Mouse (Mus musculus) lung, postnatal 25 days (tissue): Measurements from ENCODE around the gene Armc9.

Source experiments
- DNase-seq: peaks from one replicate; pipeline ENCODE4 v3.0.0; 2022; ENCODE audit warnings: low spot score

The Armc9 gene

DNA sequence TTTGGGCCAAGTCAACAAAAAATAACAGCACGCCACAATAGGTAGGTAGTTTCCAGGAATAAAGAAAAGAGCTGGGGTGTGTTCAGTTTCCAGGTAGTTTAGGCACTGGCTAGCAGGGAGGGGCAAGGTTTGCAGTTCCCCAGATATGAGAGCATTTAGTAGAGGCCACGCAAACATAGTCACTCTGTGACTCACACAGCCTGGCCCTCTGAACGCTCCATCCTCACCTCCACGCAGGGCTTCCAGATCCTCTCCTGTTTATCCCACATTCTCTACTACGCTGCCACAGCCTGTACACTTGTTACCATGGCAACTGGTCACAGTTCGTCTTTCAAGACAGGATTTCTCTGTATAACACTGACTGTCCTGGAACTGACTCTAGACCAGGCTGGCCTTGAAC lies 70.6 kb downstream of the Armc9 start:
- DNase-seq: no peak

DNA sequence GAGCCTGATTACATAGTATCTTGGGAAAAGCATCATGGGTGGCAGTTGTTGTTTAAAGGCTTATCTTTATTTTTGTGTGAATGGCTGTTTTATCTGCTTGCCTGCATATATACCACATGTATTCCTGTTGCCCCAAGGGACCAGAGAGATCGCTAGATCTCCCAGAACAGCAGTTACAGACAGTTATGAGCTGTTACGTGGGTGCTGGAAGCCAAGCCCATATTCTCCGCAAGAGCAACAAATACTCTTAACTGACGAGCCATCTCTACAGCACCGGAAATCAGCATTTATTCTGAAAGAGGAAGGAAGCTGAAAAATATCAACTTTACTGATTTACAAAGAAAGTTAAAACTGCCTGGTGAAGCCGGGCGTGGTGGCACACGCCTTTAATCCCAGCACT lies 74.1 kb downstream of the Armc9 start:
- DNase-seq: peak; percentile 27

DNA sequence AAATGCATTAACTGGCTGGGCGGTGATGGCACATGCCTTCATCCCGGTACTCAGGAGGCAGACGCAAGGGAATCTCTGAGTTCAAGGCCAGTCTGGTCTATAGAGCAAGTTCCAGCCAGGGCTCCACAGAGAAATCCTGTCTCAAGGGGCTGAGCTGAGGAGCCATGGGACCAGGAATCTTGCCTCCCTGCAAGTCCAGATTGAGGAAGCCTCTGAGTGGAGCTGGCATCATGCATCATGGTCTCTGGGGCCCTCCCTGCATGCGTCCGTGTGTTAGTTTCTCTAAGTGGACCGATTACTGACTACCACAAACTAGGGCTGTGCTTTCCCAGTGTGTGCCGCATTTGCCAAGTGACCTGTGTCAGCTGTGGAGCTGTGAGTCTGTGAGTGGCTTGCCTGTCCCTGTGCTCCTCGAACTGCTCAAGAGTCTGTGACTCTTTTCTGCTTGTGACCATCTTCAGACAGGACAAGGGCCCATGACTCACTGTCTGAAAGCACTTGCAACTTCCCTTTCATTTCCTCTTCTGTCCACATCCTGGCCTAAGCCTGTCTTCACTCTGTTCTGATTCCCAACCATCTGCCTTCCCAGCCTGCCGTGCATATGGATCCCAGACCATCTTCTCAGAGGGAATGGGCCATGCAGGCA lies 74.7 kb downstream of the Armc9 start:
- DNase-seq: peak; percentile 32

DNA sequence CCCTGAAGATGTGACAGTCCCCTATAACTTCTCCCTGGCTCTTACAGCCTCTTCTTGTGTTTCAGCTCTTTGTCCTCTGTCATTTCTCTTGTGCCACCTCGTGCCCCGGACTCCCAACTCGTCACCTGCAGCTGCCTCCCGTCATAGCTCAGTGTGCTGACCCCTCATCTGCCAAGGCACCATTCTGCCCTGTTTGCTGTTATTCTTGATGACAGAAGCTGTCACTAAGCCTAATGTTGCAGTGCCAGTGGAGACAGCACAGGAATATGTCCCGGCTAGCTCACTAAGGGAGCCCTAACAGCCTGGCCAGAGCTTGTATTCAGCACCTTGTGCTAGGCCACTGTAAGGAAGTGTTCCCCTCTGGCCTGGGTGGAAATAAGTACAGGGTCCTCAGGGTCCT lies 78.1 kb downstream of the Armc9 start:
- DNase-seq: no peak

DNA sequence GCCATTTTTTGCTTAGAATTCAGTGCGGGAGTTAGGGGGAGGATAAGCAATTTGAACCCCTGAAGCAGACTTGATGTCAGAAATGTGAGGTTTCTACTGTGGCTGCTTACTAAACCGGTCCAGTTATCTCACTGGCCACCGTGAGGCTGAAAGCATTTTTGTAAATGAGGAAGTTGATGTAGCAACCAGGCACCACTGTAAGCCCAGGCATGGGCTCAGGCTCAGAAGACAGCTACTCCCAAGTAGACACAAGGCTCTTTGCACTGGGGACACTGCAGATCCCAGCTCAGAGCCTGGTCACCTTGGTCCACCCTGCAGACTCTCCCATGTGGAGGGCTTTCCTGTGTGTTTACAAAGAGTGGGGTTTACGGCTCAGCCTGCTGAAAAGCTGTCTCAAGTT lies 79.2 kb downstream of the Armc9 start:
- peak; percentile 39 for DNase-seq

DNA sequence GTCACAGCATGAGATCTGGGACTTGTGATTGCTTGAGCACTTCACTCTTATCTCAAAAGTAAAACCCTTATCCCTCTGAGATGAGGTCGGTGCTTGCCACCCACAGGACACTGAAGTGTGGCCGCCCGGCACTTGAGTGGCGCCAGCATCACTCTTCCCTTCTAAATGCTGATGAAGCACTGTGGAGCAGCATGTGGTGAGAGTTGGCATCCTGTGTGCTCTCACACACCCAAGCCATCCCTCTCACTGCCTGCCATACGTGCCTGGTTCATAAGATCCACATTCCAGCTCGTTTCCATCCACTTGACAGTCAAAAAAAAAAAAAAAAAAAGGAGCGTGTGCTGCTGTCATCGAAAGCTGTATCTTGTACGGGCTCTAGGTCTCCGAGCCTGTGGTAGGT lies 80.5 kb downstream of the Armc9 start:
- DNase-seq: no peak

DNA sequence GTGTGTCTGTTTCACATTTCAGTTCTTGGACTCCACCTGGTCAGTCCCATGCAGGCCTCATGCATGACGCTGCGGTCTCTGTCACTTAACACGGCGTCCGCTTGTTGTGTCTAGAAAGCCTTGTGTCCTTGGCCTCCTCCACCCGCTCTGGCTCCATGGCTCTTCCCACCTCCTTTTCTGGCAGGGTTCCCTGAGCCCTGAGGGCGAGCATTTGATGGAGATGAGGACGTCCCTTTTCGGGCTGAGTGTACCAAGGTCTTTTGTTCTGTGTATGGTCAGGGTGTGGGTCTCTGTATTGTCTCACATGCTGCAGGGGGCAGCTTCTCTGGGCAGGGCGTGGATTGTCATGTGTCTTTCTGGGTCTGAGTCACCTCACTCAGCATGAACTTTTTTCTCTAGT lies 81.9 kb downstream of the Armc9 start:
- no peak for DNase-seq

DNA sequence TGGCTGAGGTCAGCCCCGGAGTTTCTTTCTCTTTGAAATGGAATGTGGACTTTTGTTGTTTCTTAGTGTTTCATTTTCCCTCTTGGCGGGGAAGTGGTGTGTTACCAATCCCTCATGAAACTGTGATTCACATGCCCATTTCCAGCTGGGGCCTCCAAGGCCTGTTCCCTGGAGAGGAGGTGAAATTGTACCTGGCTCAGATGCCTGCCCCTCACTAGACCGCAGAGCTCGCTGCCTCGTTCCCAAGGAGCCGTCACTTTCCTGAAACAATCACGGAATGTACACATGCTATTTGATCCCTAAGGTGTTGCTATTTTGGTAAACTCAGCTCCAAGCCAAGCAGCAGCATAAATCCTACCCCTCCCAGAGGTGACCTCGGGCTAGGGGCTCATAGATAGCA lies 84.4 kb downstream of the Armc9 start:
- peak; percentile 22 for DNase-seq

DNA sequence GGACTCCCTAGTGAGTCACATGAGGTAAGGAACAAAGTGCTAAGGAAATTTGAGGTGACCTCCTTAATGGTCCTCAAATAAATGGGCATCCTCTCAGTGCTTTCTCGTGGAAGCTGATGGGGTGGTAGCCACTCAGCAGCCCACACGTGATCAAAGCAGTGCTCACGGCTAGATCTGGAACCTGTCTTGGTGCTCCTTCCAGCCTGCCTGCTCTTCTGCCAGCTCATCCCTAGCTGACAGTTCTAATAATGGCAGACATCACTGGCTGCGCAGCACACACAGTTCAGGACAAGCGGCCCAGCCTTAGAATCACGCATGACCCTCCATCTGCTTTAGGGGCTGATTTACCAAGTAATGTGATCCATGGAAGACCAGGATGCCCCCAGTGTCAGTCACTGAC lies 85.3 kb downstream of the Armc9 start:
- DNase-seq: no peak

DNA sequence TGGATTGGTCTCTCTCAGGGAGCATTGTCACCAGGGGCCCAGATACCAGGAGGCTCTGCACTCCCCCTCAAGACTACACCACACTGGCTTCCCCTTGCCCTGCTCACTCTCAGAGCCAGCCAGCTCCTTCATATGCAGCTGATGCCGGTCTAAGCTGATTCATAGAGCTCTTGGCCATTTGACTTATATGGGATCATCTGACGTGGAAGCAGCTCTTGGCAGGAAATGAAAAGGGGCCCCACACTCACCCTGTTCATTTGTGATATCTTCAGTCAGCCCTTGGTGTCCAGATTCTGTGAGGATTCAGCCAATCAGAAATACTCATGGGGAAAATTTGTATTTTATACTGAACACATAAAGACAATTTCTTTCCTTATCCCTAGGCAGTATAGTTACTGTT lies 86.4 kb downstream of the Armc9 start:
- no peak for DNase-seq

DNA sequence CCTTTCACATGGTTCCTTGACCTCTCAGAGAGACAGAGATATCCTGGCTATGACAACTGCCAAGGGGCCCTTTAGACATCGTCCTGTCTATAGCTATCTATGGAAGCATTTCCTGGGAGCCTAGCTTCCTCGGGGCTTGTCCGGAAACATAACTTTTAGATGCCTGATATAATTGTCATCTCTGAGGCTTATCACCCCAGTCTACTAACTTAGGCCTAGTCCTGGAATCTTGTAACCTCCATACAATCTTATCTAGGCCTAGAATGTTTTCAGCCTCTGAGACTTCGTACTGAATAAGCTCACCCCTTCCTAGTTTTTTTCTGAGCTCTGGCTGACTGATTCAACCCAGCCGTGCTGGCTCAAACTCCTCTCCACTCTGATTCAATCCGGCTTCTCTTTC lies 88.9 kb downstream of the Armc9 start:
- no peak for DNase-seq

DNA sequence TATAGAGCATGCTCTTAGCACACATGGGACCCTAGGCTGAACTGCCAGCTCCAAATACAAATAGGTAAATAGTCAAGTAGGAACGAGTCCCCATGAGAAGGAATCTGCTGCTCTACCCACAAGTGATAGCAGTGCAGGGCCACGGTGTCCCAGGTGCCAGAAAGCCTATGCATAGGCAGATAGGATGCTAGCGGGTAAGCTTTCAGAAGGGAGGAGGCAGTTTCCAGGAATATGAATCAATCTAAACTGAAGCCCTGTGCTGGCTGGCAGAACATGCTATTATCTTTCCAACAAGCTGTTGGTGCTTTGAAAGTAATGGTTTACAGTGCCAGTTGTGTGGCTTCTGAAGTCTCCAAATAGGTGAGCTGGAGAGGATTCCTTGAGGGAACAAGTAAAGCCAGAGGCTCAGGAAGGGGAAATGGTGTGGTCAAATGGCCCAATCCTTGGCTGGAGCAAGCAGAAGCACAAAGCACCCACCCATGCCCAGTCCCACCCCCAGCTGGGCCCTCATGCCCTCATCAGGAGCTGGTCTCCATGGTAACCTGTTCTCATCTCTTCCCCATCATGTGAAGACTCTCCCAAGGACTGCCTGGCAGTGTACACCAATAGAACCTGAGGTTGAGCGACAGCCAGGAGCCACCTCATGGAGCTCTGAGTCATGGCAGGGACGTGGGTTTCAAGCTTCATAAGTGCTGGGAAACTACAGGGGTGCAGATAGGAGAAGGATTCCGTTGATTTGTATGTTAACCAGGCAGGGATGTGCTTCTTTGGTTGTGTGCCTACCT lies 90.9 kb downstream of the Armc9 start:
- no peak for DNase-seq

DNA sequence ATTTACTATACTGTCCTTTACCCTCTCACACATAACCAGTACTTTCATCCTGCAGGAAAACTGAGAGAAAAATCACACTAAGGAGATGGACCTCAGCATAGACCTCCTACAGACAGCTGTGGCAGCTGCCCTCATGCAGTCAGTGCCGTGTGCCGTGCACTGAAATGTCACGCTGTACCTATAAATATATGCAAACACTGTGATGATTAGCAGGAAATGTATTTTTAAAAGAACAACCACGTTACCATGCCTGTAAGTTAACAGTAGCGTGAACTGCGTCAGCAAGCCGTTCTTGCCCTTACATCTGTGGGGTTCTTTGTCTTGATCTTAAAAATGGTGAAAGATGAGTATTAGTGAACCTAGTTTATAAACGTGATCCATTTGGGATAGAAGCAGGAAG lies 98.8 kb downstream of the Armc9 start:
- no peak for DNase-seq

DNA sequence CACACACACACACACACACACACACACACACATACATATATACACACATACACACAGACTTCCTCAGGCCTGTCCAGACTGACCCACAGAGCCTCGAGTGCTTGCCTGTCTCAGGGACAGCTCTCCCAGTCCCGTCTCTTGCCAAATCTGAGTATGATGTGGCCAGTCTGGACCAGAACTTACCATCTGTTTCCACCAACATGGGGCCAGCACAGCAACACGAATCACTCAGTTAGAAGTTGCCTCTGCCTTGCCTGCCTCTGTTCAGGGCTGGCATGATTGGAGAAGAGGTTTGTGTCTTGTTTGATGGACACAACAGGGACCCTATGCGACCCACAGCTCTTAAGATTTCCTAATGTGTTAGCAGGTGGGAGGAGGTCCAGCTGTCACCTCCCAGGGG lies 101.7 kb downstream of the Armc9 start:
- no peak for DNase-seq

DNA sequence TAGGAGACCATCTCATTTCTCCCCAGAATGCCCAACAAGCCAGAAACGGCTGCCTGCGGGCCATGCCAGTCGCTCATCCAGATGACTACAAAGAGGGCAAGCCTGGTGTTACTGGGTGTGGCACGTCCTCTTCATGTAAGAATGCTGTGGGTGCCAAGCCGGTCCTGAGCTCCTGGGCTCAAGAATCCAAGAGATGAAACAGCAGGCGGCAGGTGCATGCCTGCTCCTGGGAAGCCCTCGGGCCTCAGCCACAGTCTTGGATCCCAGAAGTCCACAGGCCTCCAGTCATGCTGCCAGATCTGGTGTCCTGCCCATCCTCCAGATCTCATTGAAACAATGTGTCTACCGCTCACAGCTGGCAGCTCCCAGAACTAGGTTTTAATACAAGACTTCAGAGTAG lies 102.6 kb downstream of the Armc9 start:
- DNase-seq: no peak

DNA sequence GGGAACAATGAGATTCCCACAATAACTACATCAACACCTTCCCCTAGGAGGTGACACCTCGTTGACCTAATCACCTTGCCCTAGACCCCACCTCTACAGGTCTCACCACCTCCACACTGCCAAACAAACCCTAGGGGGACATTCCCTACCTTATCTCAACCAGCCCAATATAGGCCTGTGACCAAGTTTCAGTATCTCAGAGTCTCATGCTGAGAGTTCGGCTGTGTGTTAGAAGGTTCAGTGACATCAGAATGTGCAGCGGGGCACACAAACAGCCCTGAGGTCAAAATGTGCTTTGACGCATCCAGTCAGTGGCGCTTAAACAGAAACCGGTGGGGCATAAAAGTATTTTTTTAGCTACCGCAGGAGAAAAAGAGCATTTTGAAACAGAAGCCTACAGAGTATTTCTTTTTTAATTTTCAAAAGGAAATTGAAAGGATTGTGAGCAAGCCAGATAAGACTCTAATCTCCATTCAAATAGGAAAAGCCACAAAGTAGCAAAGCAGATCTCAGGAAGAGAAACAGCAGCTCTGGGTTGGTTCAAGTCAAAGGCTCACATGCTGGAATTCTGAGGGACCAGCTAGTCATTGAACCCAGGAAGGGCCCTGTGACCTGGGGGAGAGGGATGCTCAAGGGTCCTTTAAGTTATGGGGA lies 103.7 kb downstream of the Armc9 start:
- DNase-seq: no peak

DNA sequence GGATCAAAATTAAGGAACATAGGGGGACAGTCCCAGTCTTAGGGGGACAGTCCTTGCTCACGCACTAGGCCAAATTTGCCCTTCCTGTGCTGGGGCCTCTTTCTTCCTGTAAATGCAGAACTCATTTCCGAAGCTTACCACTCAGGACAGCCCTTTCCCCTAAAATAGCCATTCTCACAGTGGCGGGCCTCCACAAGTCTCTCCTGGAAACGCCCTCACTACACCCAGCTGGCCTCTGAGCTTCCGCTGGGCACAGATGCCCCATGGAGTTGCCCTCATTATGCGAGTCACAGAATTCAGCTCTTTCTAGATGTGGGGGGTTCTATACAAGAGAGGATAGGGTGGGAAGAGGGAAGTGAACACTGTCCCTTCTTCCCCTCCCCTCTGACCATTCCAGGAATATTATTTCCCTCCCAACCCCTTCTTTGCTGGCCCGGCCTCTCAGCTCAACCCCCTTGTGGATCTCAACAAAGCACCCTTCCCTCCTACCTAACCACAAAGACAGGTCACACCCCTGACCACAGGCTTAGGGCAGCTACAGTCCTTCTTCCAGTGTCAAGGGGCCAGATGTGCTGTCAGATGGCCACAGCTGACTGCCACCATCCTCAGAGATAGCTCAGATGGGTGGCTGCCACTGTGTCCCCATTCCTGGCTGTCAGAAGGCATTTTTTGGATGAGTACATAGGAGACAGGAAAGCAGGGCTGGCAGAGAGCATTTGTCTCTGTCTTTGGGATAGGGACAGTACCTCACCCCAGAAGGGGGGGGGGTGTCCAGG lies 109.2 kb downstream of the Armc9 start:
- DNase-seq: peak; percentile 34

DNA sequence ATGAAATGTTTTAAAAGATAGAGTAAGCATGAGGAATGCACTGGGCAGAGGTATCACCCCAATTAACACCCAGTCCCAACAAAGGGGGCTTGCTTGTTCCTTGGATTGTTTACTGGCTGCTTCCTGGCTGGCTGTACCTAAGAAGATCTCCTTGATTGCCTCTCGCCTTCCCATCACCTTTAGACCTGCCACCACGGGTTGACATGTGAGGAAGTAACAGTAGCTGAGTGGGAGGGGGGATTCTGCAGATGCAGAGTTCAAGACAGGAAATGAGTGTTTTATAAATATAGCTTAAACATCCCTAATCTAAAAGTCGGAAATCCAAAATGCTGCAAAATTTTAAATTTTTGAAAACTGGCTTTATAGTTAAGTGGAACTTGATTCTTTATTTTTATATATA lies 110.5 kb downstream of the Armc9 start:
- no peak for DNase-seq

DNA sequence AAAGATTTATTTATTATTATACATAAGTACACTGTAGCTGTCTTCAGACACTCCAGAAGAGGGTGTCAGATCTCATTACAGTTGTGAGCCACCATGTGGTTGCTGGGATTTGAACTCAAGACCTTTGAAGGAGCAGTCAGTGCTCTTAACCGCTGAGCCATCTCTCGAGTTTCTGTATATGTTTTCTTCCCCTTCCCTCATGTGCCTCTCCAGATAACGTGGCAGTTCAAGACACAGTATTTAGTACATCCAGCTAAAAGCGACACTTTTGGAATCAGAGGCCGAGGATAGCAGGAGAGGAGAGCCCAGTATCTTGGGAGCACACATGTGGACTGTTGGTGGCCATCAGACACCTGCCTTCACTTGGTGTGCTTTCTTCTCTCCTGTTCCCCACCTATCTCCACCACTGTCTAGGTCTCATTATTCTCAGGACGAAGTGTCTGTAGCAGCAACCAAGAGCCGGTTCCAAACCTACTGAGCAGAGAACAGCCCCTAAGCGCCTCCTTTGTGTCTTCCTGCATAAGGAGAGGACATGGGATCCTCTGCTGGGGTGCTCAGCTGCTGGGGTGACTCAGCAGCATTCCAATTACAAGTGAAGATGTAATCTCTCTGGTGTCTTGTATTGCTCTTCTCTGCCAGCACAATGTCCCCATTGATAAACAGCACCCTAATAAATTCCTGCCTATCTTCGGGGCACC lies 114.1 kb downstream of the Armc9 start:
- no peak for DNase-seq

DNA sequence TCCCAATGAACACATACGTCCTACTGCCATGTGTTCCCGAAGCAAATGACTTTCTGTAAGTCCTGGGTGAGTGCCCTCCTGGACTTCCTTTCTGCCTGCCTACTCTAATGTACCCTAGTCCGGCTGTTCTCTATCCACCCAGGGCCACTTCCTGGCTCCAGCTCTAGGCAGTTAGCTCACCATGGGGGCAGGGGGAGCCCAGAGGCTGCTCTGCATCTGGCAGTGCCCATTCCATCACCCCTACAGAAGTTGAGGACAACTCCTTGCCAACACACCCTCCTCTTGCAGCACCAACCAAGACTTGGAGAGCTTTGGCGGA lies 114.6 kb downstream of the Armc9 start:
- no peak for DNase-seq

DNA sequence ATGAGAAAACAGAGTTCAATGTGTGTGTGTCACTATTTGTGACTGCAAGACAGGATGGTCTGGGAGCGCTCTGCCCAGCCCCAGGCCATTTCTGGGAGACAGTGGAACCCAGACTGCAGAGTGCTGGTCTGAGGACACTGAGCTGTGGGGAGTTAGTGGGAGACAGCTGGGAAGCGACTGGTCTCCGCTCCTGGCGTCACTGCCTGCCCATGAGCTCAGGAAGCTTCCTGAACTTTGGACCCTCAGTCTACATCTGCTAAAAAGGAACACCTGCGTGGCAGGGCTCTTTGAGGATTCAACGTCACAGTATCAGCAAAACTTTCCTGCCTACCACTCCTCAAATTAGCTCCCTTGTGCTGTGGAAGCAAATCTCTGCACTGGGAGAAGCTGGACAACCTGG lies 117.1 kb downstream of the Armc9 start:
- DNase-seq: no peak

DNA sequence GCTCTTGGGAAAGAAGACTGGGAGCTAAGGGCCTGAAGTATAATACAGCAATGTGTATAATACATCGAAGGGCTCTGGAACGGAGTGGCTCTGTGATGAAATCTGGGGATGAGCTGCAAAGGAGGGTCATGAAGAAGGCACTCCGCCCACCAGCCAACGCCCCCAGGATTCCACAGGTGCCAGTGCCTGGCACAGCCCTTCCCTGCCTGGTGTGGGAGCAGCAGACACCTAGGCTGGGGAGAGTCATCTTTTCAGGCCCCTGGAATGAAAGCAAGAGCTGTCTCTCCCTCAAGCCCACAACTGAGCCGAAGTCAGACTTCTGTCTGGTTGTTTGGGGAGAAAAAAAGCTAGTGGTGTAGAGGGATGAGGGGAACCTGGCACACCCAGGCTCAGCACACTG lies 122.5 kb downstream of the Armc9 start:
- no peak for DNase-seq
